Mouse (Mus musculus) c-Kit-positive CD71-positive TER-119-negative erythroid progenitor cells, embryonic 14.5 days (primary cell): ENCODE results near the gene Sept10.

Experiments used
- DNase-seq: peaks from one replicate; pipeline ENCODE4 v3.0.0-alpha.2; 2013; ENCODE audit warnings: low read depth

Sept10 gene

DNA sequence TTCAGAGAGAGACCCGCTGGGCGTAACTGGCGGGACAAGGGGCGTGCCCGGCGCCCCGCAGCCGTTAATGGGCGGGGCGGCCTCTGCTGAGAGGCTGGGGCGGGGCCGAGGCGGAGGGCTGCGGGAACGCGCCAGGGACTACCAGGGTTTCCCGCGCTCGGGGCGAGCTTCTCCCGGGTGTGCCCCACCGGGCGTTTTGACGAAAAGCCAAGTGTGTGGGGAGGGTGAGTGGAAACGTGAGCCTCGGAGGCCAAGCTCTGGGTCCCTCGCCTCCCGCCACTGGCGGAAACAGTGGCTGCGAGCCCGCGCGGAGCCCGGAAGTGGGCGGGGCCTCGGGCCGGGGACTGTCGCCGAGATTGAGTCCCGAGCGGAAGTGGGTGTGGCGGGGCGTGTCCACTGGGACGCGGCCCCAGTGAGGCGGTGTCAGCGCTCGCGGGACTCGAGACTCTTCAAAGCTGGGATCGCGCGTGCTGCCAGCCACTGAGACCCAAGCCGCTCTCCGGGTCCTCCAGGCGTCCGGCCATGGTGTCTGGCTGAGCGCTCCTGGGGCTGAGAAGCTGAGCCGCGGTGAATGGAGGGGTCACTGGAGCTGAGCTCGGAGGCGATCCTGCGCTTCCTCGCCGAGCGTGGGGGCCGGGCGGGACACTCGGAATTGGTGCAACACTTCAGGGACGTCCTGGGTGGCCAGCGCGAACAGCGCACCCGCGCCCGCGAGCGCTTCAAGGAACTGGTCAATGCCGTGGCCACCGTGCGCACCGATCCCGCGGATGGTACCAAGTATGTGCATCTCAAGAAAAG, at the start of gene Sept10, which contains the start of gene Sowahc:
TSS of gene Sept10 (minus strand) at position 375 of the 798 bp plus-strand sequence.
TSS of gene Sowahc (plus strand) at position 481 of the 798 bp plus-strand sequence.
- DNase-seq: peak; percentile 74

DNA sequence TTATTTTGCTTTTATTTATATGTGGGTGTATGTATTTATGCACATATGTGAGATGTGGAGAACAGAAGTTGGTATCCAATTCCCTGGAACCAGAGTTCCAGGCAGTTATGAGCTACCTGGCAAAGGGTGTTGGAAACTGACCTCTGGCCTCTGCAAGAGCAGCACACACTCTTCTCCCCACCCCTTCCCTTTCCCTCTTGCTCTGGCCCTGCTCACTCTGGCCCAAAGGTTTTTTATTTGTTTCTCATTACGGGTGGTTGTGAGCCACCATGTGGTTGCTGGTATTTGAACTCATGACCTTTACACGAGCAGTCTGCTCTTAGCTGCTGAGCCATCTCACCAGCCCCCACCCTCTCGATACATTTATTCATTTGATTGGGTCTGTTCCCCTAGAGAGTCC, 47.1 kb upstream of the Sept10 start:
- no peak for DNase-seq

GRCm38 (mm10) chr10:59268109-59268508, 46.5 kb upstream of the Sept10 start:
- DNase-seq: no peak

- DNase-seq: no peak
Observed at GRCm38 (mm10) chr10:59267275-59267674, 45.6 kb upstream of the Sept10 start.

DNA sequence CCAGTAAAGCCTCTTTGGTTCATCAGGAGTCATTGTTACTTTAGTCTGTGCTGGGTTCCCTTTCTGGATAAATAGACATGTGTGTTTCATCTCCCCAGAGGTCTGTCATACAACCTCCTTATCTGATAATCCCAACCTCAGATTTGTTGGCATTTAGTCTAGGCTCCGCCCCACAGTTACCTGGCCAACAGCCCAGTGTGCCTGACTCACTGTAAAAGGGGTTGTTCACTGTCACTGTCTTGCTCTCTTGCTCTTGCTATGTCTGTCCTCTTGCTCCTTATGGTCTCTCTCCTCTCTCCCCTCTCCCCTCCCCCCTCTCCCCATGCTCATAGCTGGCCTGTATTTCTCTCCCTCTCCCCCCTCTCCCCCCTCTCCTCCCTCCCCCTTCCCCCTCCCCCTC, 44.5 kb upstream of the Sept10 start:
- no peak for DNase-seq

DNA sequence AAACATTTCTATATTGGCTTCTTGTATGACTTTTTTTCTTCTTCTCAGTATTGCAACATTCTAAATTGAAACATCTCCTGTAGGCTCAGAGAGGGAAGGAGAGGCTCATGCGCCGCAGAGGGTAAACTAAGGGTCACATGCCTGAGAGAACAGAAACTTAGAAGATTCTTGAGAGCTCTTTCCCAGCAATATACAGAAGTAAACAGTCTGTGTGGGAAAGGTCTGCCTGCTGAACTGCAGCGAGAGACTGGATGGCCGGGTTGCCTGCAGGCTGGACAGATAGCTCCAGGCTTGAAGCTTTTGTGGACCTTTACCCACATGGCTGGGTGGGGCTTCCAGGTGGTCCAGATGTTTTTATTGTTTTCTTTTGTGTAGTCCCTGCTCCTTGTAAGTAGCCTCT, 44.0 kb upstream of the Sept10 start:
- DNase-seq: no peak

- no peak for DNase-seq
Observed at GRCm38 (mm10) chr10:59265067-59265466, 43.4 kb upstream of the Sept10 start.

DNA sequence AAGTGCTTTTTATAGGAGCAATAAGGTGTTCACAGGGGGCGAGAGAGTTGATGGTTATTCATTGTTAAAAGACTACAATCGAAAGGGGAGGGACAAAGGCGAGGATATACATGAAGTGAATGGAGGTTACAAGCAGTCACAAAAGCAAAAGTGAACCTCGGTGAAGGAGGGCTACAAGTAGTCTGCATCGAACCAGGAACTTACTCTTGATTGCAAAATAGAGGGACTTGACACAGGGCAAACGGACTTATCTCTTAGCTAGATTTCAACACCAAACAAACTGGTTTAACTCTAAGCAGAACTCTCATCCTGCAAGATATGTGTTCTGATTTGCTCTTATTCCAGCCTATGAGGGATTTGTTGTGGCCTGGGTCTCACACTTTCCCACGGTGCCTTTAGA, 41.3 kb upstream of the Sept10 start:
- DNase-seq: no peak

- DNase-seq: no peak
Observed at GRCm38 (mm10) chr10:59262021-59262420, 40.4 kb upstream of the Sept10 start.

DNA sequence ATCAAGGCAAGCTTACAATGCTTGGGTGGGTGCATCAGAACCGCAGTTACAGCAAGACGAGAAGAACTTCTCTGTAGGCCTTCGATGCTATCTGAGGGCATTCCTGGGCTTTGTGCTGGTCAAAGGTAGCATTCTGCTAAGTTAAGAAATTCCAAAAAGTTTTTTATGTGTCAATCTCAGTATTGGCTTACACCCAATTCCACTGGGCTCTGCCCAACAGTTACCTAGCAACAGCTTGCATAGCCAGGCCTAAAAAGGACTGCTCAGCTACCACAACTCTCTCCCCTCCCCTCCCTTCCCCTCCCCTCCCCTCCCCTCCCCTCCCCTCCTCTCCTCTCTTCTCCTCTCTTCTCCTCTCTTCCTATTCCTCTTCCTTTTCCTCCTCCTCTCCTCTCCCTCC, 40.0 kb upstream of the Sept10 start:
- DNase-seq: no peak

DNA sequence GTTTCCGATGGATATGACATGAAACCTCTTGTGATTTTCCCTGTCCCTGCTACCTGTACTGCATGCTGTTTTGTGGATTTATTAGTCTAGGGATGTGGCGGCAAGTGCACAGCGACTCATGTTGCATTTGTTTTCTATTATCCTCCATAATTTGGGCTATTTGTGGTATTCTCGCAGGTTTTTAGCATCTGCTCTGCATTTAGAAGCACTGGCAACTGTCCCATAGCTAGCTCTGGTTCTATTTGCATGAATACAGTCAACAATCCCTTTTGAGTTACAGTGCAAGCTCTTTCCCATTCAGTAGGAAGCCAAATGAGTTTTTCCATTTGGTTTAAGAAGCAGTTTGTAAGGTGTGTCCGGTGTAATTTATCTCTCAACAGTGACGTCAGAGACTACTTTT, 37.9 kb upstream of the Sept10 start:
- no peak for DNase-seq

- DNase-seq: no peak
Observed at GRCm38 (mm10) chr10:59256533-59256932, 34.9 kb upstream of the Sept10 start.

GRCm38 (mm10) chr10:59253541-59254079, 32.0 kb upstream of the Sept10 start:
- no peak for DNase-seq

DNA sequence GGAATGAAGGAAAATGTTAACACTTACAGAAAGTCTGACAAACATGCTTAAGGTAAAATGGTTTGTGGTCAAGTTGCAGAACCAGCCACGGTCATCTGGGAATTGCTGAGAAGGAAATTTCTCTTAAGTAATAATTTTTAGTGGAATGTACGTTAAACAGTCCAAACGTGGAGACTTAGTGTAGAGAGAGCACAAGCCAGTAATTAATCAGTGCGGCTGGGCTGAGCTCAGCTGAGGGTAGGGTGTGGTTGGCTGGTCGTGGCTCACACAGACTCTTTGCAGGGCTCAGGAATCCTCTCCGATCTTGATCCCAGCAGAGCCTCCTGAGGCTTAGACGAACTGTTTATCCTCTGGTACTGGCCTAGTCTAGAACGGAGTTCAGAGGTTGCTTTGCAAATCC, 30.7 kb upstream of the Sept10 start:
- no peak for DNase-seq

- no peak for DNase-seq
Observed at GRCm38 (mm10) chr10:59251980-59252379, 30.3 kb upstream of the Sept10 start.

GRCm38 (mm10) chr10:59250679-59251078, 29.0 kb upstream of the Sept10 start:
- DNase-seq: no peak

DNA sequence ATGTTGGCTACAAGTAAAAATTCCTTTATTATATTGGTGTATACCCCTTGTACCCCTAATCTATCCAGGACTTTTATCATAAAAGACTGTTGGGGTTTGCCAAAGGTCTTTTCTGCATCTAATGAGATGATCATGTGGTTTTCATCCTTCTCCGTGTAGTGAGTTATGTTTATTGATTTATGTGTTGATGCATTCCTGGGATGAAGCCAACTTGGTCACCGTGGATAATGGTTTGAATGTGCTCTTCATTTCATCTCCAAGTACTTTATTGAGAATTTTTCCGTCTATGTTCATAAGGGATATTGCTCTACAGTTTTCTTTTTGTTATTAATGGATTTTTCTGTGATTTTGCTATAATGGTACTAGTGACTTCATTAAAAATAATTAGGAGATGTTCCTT, 27.9 kb upstream of the Sept10 start:
- no peak for DNase-seq

- no peak for DNase-seq
Observed at GRCm38 (mm10) chr10:59241141-59241541, 19.5 kb upstream of the Sept10 start.

DNA sequence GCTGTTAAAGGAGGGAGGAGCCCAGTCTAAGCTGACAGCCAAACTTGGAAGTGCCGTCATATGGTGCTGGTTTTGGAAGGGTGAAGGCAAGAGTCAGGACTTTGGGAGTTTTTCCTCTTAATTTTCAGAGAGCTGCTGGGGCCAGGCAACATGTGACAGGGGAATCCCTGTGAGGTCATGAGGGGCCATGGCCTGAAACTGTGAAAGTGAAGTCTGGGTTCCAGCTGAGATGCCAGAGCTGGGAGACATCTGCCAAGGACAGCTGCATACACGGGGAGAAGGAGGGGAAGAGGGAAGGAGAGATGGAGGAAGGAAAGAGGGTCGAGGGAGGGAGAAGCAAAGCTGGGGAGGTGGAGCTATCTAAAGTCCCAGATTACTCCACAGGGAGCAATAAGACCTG, 16.1 kb upstream of the Sept10 start:
- no peak for DNase-seq

- DNase-seq: no peak
Observed at GRCm38 (mm10) chr10:59236486-59236885, 14.8 kb upstream of the Sept10 start.

- no peak for DNase-seq
Observed at GRCm38 (mm10) chr10:59235847-59236246, 14.2 kb upstream of the Sept10 start.

DNA sequence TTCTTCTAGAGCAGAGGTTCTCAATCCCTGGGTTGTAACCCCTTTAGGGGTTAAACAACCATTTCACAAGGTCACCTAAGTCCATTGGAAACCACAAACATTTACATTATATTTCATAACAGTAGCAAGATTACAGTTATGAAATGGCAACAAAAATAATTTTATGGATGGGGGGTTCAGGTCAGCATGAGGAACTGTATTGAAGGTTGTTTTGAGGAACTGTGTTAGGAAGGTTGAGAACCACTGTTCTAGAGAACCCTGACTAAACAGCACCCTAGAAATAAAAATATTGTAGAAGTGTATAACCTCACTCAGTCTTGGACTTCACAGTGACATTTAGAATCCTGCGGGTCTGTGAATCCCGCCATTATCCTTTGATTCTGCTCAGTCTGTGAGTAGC, 13.6 kb upstream of the Sept10 start:
- no peak for DNase-seq

DNA sequence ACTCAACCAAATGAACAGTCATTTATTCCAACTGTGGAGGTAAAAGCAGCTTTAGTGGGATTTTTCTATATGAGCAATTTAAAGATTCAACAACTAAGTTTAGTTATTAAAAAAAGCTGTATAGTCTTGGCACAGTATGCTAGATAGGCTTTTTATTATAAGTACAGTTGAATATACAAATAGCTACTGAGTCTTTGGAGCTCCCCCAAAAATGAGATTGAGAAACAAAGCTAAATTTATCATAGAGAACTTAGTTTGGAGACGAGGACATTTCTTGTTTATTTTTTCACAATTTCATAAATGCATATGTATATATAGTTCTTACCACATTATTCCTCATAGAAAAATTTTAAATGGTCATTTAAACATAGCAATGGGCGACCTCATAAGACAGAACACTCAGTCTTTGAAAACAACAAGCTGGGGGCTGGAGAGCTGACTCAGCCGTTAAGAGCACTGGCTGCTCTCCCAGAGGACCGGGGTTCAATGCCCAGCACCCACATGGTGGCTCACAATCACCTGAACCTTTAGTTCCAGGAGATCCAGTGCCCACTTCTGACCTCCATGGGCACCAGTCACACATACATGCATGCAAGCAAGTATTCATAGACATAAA, 7.7 kb upstream of the Sept10 start:
- no peak for DNase-seq
